In genomic region chr5:4486391-4487132, GRCm38 (mm10) we compare ENCODE assay signal across 9 mouse cellular contexts.
DNase-seq lines count a peak whose midpoint lies in the region; ATAC-seq and TF ChIP-seq lines count a peak whose summit lies in the region.
"Had no signal": no experiment of that assay in that cellular context is flagged by ENCODE, and none has a peak within 500 bp of the region (broad histone marks: within the 10 kb centered on the region; RNA-seq: fewer than 3 reads in every experiment).

No protein-coding gene starts in this region.

- peaks cover 11% of the 10 kb centered on the region; the same call in 1 of the 2 replicates for H3K4me1 ChIP-seq in lung, embryonic 14.5 days (ENCODE audit: insufficient read depth)
- peaks cover 25% of the 10 kb centered on the region for H3K4me1 ChIP-seq in forebrain, embryonic 12.5 days
- H3K4me1 ChIP-seq in hindbrain, embryonic 16.5 days (ENCODE audit: control insufficient read depth, insufficient read depth, low read depth, low read length): peaks cover 22% of the 10 kb centered on the region
- peaks cover 21% of the 10 kb centered on the region for H3K4me1 ChIP-seq in midbrain, embryonic 16.5 days (ENCODE audit: control insufficient read depth, insufficient read depth, low read length)

- H3K27me3 ChIP-seq in lung, embryonic 14.5 days (ENCODE audit: insufficient read depth, low read length): no peaks in the 10 kb centered on the region
- no peaks in the 10 kb centered on the region for H3K27me3 ChIP-seq in forebrain, embryonic 12.5 days
- H3K27me3 ChIP-seq in hindbrain, embryonic 16.5 days (replicated peaks; ENCODE audit: control insufficient read depth, insufficient read depth, low read length): no peaks in the 10 kb centered on the region
- H3K27me3 ChIP-seq in midbrain, embryonic 16.5 days (ENCODE audit: control insufficient read depth, insufficient read depth, low read depth, low read length): no peaks in the 10 kb centered on the region

- H3K9me3 ChIP-seq in lung, embryonic 14.5 days (ENCODE audit: low read depth, low read length): no peaks in the 10 kb centered on the region
- H3K9me3 ChIP-seq in forebrain, embryonic 12.5 days: no peaks in the 10 kb centered on the region
- no peaks in the 10 kb centered on the region for H3K9me3 ChIP-seq in hindbrain, embryonic 16.5 days (ENCODE audit: control insufficient read depth, low read length)
- H3K9me3 ChIP-seq in midbrain, embryonic 16.5 days (replicated peaks; ENCODE audit: control insufficient read depth, low read length, poor library complexity, severe bottlenecking): no peaks in the 10 kb centered on the region

- TF ChIP-seq CTCF in lung, embryonic 14.5 days (IDR thresholded peaks at IDR 0.05; ENCODE audit: low read depth): no peak

- H3K36me3 ChIP-seq in lung, embryonic 14.5 days (ENCODE audit: insufficient read depth): no peaks in the 10 kb centered on the region
- H3K36me3 ChIP-seq in forebrain, embryonic 12.5 days (replicated peaks): no peaks in the 10 kb centered on the region
- H3K36me3 ChIP-seq in hindbrain, embryonic 16.5 days (ENCODE audit: control insufficient read depth, insufficient read depth, low read length): no peaks in the 10 kb centered on the region
- H3K36me3 ChIP-seq in midbrain, embryonic 16.5 days (ENCODE audit: control insufficient read depth, insufficient read depth, low read length): no peaks in the 10 kb centered on the region

- WGBS in lung, embryonic 14.5 days: 91% methylated on average over 4 of the region's 4 CpGs
- WGBS in forebrain, embryonic 12.5 days: 90% methylated on average over 4 of the region's 4 CpGs
- 80% methylated on average over 4 of the region's 4 CpGs for WGBS in hindbrain, embryonic 16.5 days
- WGBS in midbrain, embryonic 16.5 days: 77% methylated on average over 4 of the region's 4 CpGs

- peak; percentile 36; the same call in 1 of the 2 replicates for ATAC-seq in lung, embryonic 14.5 days (ENCODE audit: insufficient read depth)
- ATAC-seq in forebrain, embryonic 12.5 days (ENCODE audit: low FRiP score): peak; percentile 59; the same call in 1 of the 2 replicates
- ATAC-seq in hindbrain, embryonic 16.5 days: peak; percentile 80
- peak; percentile 69 for ATAC-seq in midbrain, embryonic 16.5 days
- ATAC-seq in frontal cortex, adult (ENCODE audit: low TSS enrichment): no peak

- H3K4me3 ChIP-seq in lung, embryonic 14.5 days (ENCODE audit: low read depth, low read length): no peak overlapping the region
- H3K4me3 ChIP-seq in forebrain, embryonic 12.5 days (replicated peaks): no peak overlapping the region
- no peak overlapping the region for H3K4me3 ChIP-seq in hindbrain, embryonic 16.5 days (ENCODE audit: low read length)
- H3K4me3 ChIP-seq in midbrain, embryonic 16.5 days (ENCODE audit: low read depth, low read length): no peak overlapping the region

- no peak for DNase-seq in lung, embryonic 14.5 days
- no peak for DNase-seq in lung, postnatal 36 days
- DNase-seq in adrenal gland, postnatal 10 days: no peak
- no peak for DNase-seq in spleen, adult 12 weeks (ENCODE audit: low spot score)
- DNase-seq: heart, postnatal 36 days had no signal

- H3K4me2 ChIP-seq in lung, embryonic 14.5 days: no peak overlapping the region
- no peak overlapping the region for H3K4me2 ChIP-seq in forebrain, embryonic 12.5 days
- H3K4me2 ChIP-seq in hindbrain, embryonic 16.5 days (ENCODE audit: low read length): no peak overlapping the region
- H3K4me2 ChIP-seq in midbrain, embryonic 16.5 days (ENCODE audit: low read length): no peak overlapping the region

- no peak overlapping the region for H3K27ac ChIP-seq in lung, embryonic 14.5 days (ENCODE audit: low read depth)
- H3K27ac ChIP-seq in forebrain, embryonic 12.5 days: peak overlapping the region; percentile 51
- H3K27ac ChIP-seq in hindbrain, embryonic 16.5 days (ENCODE audit: low read depth, low read length): peak overlapping the region; percentile 71
- peak overlapping the region; percentile 62; the same call in 1 of the 2 replicates for H3K27ac ChIP-seq in midbrain, embryonic 16.5 days (ENCODE audit: low read length)

- H3K9ac ChIP-seq in lung, embryonic 14.5 days: no peak overlapping the region
- H3K9ac ChIP-seq in forebrain, embryonic 12.5 days: no peak overlapping the region
- H3K9ac ChIP-seq in hindbrain, embryonic 16.5 days (ENCODE audit: low read depth, low read length): no peak overlapping the region
- no peak overlapping the region for H3K9ac ChIP-seq in midbrain, embryonic 16.5 days (ENCODE audit: low read depth, low read length)
